Mouse (Mus musculus) heart, embryonic 10.5 days (tissue): ENCODE measurements around the gene Adat3. TPM values are rescaled to one million over a fixed set of nuclear protein-coding genes. Genes with fewer than 3 reads are reported as not detected.

Source experiments
- DNase-seq: peaks from one replicate; pipeline ENCODE4 v3.0.0-alpha.2; 2017; ENCODE audit warnings: low spot score
- H3K27ac ChIP-seq: fragments of 300-500 bp; sonication (generic); 2 replicates; pipeline ENCODE4 v1.5.1; 2016; ENCODE audit warnings: mild to moderate bottlenecking
- H3K27me3 ChIP-seq: fragments of 300-500 bp; sonication (generic); 2 replicates; pipeline ENCODE4 v1.6.1; 2016; ENCODE audit warnings: mild to moderate bottlenecking; ENCODE audit not compliant: poor library complexity, insufficient read depth, severe bottlenecking
- H3K36me3 ChIP-seq: fragments of 300-500 bp; sonication (generic); 2 replicates; pipeline ENCODE4 v1.6.1; 2016; ENCODE audit warnings: mild to moderate bottlenecking, moderate library complexity
- H3K4me1 ChIP-seq: fragments of 300-500 bp; sonication (generic); 2 replicates; pipeline ENCODE4 v1.6.1; 2016; ENCODE audit warnings: mild to moderate bottlenecking
- H3K4me3 ChIP-seq: fragments of 300-500 bp; sonication (generic); 2 replicates; pipeline ENCODE4 v1.5.1; 2016; ENCODE audit warnings: mild to moderate bottlenecking, moderate library complexity
- H3K9me3 ChIP-seq: fragments of 300-500 bp; sonication (generic); 2 replicates; pipeline ENCODE4 v1.6.1; 2016; ENCODE audit warnings: mild to moderate bottlenecking, moderate library complexity
- WGBS: fragments of 180-500 bp; shearing (Covaris S2); methylation state at CpG from one replicate; pipeline ENCODE4 v1.1.7; 2016; 5-methylcytosine and 5-hydroxymethylcytosine counted together
- polyA plus RNA-seq: library from polyadenylated mRNA; unstranded; fragments of >200 nt; fragmentation: Nextera tagmentation; extraction: Ambion mirVana; gene quantifications from 2 replicates; pipeline ENCODE4 v1.2.1, GENCODE M21; 2016

Gene Adat3
- 5.8 and 9.3 TPM in 2 replicates for polyA plus RNA-seq

DNA sequence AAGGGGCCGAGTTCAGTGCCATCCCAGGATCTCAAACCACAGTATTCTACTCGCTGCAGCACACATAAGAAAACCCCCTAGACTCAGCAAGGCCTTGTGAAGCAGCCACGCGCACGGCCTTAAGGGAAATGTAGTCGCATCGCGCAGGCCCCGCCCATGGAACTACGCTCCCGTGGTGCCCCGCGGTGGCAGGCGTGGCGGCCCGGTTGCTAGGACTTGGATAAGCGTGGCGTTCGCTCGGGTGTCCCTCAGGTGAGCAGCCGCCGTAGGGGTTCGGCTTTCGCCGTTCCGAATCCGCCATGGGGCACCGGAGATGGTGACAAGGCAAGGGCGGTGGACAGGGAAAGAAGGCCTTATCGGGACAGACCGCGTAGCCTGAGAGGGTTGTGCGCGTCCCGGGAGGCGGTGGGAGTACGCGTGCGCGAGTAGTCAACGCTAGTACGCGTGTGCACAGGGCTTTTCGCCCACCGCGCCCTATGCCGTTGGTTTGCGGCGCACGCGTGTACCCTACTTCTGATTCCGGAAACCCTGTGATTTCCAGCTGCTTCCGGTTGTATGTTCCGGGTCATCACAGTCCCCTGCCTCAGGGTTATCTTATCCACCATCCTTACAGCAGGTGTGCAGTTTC, at the start of gene Adat3, which contains the start of gene Scamp4:
TSS of gene Adat3 (plus strand) at position 183 of the 628 bp plus-strand sequence.
TSS of gene Scamp4 (plus strand) at position 175 of the 628 bp plus-strand sequence.
- Histone ChIP-seq H3K27me3 (no peaks in the 10 kb centered on the region), H3K36me3 (peaks cover 26% of the 10 kb centered on the region), H3K4me1 (peaks cover 32% of the 10 kb centered on the region), H3K9me3 (no peaks in the 10 kb centered on the region), H3K4me3 (peak within 1 kb of the TSS; percentile 89), H3K27ac (peak within 1 kb of the TSS; percentile 90)
- DNase-seq, result peak; percentile 98
- under 1% methylated on average over 54 of the region's 54 CpGs for WGBS

DNA sequence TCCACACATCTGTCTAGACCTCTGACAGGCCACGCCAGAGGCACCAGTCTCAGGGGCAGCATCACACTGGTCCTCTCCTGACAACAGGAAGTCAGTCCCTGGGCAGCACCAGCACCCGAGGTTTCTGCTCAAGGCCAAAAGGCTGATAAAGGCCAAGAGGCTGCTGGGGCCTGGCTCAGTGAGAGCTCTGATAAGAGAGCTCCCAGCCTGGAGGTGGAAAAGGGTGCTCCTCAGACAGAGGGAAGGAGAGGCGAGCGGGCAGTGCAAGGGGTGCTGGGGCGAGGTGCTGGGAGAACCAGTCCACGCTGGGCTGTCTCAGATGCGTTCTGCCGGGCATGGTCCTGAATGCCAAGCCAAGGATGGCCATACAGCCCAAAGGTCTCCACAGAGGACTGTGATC, 49.1 kb upstream of the Adat3 start:
- no peaks in the 10 kb centered on the region for H3K27me3 ChIP-seq
- H3K4me1 ChIP-seq, result peaks cover 64% of the 10 kb centered on the region
- no peaks in the 10 kb centered on the region for H3K9me3 ChIP-seq
- 60% methylated on average over 8 of the region's 8 CpGs for WGBS
- peak overlapping the region; percentile 25 for H3K4me3 ChIP-seq
- DNase-seq, result peak; percentile 91
- H3K27ac ChIP-seq, result peak overlapping the region; percentile 65
- H3K36me3 ChIP-seq, result peaks cover 27% of the 10 kb centered on the region

DNA sequence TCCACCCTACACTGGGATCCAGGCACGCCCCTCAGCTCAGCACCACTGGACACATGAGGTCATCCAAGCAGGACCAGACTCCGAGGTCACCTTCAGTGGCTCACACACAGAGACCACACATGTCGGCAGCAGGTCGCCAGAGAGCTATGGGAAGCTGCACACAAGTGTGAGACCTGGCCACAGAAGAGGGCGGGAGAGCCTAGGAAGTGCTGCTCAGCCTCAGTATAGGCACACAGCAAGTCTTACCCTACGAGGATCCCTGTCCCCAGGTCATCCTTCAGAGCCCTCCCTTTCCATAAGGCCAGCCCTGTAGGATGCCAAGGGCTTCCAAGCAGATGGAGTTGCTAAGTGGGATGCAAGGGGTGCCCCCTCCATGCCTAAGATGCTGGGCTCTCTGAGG, 48.7 kb upstream of the Adat3 start:
- peak overlapping the region; percentile 65 for H3K27ac ChIP-seq
- H3K4me3 ChIP-seq, result peak overlapping the region; percentile 25; the same call in 1 of the 2 replicates
- 55% methylated on average over 6 of the region's 6 CpGs for WGBS
- DNase-seq, result no peak
- no peaks in the 10 kb centered on the region for H3K27me3 ChIP-seq
- H3K9me3 ChIP-seq, result no peaks in the 10 kb centered on the region
- H3K36me3 ChIP-seq, result peaks cover 22% of the 10 kb centered on the region
- H3K4me1 ChIP-seq, result peaks cover 64% of the 10 kb centered on the region

DNA sequence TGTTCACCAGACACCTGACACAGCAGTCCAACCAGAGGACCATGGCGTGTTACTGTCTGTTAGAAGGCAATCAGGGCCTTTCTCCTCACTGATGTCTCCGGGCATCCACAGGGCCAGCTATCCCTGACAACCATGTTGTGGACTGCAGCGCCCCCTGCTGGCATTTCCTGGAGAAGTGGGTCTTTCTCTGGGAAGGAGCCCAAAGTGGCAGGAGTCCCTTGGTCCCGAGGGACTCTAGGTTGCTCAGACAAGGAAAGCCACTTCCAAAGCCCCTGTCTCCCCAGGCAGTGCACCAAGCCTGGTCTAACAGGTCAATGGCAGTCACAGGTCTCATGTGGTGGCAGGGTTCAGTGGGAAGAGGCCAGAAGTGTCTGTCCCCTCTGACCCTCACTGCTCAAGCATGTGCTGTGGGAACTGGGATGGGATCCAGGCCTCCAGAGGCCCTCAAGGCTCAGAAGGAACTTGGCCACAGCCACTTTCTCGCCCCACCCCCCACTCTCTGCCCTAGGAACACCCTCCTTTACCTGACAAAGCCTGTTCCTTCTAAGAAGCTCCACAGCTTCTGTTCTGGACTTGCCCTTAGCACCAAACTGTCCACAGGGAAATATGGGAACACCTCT, 45.2 kb upstream of the Adat3 start:
- 0 out of 2 replicates have a peak overlapping the region, but pooled peaks have one; percentile 5 for H3K4me3 ChIP-seq
- H3K36me3 ChIP-seq, result no peaks in the 10 kb centered on the region
- H3K4me1 ChIP-seq, result peaks cover 73% of the 10 kb centered on the region
- no peaks in the 10 kb centered on the region for H3K9me3 ChIP-seq
- H3K27me3 ChIP-seq, result no peaks in the 10 kb centered on the region
- H3K27ac ChIP-seq, result peak overlapping the region; percentile 42
- DNase-seq, result peak; percentile 91
- 36% methylated on average over 5 of the region's 5 CpGs for WGBS

- Histone ChIP-seq H3K27me3 (no peaks in the 10 kb centered on the region), H3K27ac (no peak overlapping the region), H3K9me3 (no peaks in the 10 kb centered on the region), H3K4me3 (peak overlapping the region; percentile 31; the same call in 1 of the 2 replicates), H3K4me1 (peaks cover 55% of the 10 kb centered on the region), H3K36me3 (no peaks in the 10 kb centered on the region)
- DNase-seq, result no peak
- WGBS, result 86% methylated on average over 7 of the region's 7 CpGs
Observed at GRCm38 (mm10) chr10:80559431-80559830, 43.2 kb upstream of the Adat3 start.

DNA sequence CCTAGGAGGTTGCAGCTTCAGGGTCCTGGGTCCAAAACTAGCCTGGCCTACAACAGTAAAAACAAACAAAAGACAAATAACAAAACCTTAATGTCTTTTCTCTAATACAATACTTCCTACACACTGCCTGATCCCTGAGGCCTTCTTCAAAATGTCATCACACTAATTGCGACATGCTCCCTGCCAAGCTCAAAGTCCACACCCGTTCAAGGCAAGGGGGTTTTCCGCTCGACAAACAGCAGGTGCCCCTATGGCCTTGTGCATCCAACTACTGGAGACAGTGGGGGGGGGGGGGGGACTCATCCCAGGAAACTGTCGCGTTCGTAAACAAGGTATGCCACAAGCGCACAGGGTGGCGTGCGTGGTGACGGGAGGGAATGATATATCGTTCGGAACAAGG, 42.1 kb upstream of the Adat3 start:
- Histone ChIP-seq H3K27ac (peak overlapping the region; percentile 99), H3K4me1 (peaks cover 47% of the 10 kb centered on the region), H3K36me3 (no peaks in the 10 kb centered on the region), H3K4me3 (peak overlapping the region; percentile 100), H3K27me3 (no peaks in the 10 kb centered on the region), H3K9me3 (no peaks in the 10 kb centered on the region)
- WGBS, result under 1% methylated on average over 13 of the region's 13 CpGs
- DNase-seq, result no peak

- Histone ChIP-seq H3K36me3 (no peaks in the 10 kb centered on the region), H3K27me3 (no peaks in the 10 kb centered on the region), H3K27ac (peak within 1 kb of the TSS; percentile 99), H3K4me1 (peaks cover 50% of the 10 kb centered on the region), H3K9me3 (no peaks in the 10 kb centered on the region), H3K4me3 (peak within 1 kb of the TSS; percentile 100)
- 1% methylated on average over 72 of the region's 72 CpGs for WGBS
- peak; percentile 96 for DNase-seq
Observed at GRCm38 (mm10) chr10:80561116-80561944, 41.4 kb upstream of the Adat3 start, which contains the start of gene Rexo1. TSS of gene Rexo1 (minus strand) at chr10:80561560.

GRCm38 (mm10) chr10:80566375-80567092, 36.1 kb upstream of the Adat3 start:
- H3K9me3 ChIP-seq, result no peaks in the 10 kb centered on the region
- WGBS, result 27% methylated on average over 17 of the region's 17 CpGs
- H3K27me3 ChIP-seq, result no peaks in the 10 kb centered on the region
- H3K4me1 ChIP-seq, result peaks cover 48% of the 10 kb centered on the region
- DNase-seq, result peak; percentile 91
- H3K36me3 ChIP-seq, result peaks cover 18% of the 10 kb centered on the region
- no peak overlapping the region for H3K27ac ChIP-seq
- no peak overlapping the region for H3K4me3 ChIP-seq

DNA sequence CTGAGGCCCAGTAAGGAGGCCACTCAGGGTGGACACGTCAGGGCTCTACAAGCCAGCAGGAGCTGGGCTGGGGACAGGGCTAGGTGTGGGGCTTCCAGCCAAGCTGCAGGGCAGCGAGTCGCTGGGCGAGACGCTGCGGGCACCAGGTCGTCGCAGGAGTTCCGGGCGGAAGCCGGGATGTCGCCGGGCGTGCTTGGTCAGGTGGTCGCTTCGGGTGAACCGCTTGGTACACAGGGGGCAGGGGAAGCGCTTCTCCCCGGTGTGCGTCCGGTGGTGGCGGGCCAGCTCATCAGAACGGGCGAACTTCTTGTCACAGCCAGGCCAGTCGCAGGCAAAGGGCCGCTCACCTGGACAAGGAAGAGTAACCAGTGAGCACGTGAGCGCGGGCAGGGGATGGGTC, 33.8 kb upstream of the Adat3 start:
- Histone ChIP-seq H3K27me3 (no peaks in the 10 kb centered on the region), H3K27ac (no peak overlapping the region), H3K9me3 (no peaks in the 10 kb centered on the region), H3K4me3 (0 out of 2 replicates have a peak overlapping the region, but pooled peaks have one; percentile 8), H3K36me3 (peaks cover 18% of the 10 kb centered on the region), H3K4me1 (peaks cover 66% of the 10 kb centered on the region)
- WGBS, result 95% methylated on average over 29 of the region's 29 CpGs
- no peak for DNase-seq

DNA sequence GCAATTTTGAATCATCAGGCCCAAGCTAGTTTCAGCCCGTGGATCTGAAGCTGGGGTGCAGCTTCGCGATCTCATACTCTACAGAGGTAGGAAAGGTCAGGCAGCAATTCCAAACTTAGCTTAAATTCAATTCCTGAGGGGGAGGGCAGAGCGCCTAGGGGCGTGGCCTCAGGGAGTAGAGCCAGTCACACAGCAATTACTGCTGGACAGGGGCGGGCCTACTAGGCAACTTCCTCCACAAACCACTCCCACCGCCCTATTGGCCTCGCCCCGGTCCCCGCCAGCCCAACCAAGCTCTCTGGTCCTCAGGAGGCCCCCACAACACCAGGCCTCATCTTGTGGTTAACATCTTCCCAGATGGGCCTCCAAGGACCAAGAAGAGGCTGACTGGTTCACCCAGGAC, 33.0 kb upstream of the Adat3 start:
- Histone ChIP-seq H3K4me1 (peaks cover 74% of the 10 kb centered on the region), H3K36me3 (peaks cover 18% of the 10 kb centered on the region), H3K27ac (peak overlapping the region; percentile 83), H3K27me3 (no peaks in the 10 kb centered on the region), H3K9me3 (no peaks in the 10 kb centered on the region), H3K4me3 (peak overlapping the region; percentile 43)
- WGBS, result 25% methylated on average over 10 of the region's 10 CpGs
- DNase-seq, result peak; percentile 93

DNA sequence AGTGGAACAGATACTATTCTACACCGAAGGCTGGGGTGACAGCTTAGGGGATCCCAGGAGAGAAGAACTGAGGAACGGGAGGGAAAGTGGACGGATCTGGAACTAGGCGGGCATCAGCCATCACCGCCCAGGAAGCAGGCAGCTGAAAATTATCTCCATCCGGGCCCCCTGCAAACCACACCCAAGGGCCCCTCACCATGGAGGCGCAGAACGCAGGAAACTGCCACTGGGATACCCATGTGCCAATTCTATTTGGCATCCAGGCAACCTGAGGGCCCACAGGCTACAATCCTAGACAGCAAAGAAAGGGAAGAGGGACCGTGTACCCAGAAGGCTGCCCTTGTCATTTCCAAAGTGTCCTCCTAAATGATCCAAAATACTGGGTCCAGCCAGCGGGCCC, 32.3 kb upstream of the Adat3 start:
- WGBS, result 81% methylated on average over 10 of the region's 10 CpGs
- no peak for DNase-seq

More for the DNA sequence above, 32.3 kb upstream of the Adat3 start:
- Histone ChIP-seq H3K27ac (peak overlapping the region; percentile 83), H3K36me3 (peaks cover 18% of the 10 kb centered on the region), H3K9me3 (no peaks in the 10 kb centered on the region), H3K4me3 (peak overlapping the region; percentile 47), H3K4me1 (peaks cover 81% of the 10 kb centered on the region), H3K27me3 (no peaks in the 10 kb centered on the region)
